Mouse (Mus musculus) Patski (cell line): ENCODE data around the gene Slc22a16. TPM values are rescaled to one million over a fixed set of nuclear protein-coding genes. Genes with fewer than 3 reads are reported as not detected.
A peak's percentile ranks its signal among the peaks of the same experiment; 100 is the strongest.
"Not testable (repeated sequence)": the region's sequence is repeated elsewhere in the genome, so short reads cannot be mapped to it uniquely, and the experiment has no call there.

Experiments
- ATAC-seq: fragments of 100-300 bp; one replicate; pipeline ENCODE4 v1.8.0; 2021
- CTCF ChIA-PET: fragments of 350-600 bp; sonication (Branson Sonifier 250); formaldehyde crosslinking; loops from one replicate; lab custom pipeline; 2022; ENCODE audit warnings: inconsistent platforms; lab: Charles Lee
- POLR2A ChIA-PET: fragments of 350-600 bp; sonication (Branson Sonifier 250); formaldehyde crosslinking; loops from one replicate; lab custom pipeline; 2022; ENCODE audit warnings: antibody characterized with exemption, inconsistent platforms; lab: Charles Lee
- DNase-seq: peaks from one replicate; pipeline ENCODE4 v3.0.0-alpha.2; 2011; ENCODE audit warnings: low read depth, low spot score
- H3K27me3 ChIP-seq: fragments of 371-371 bp; one replicate; pipeline ENCODE4 v1.5.1; 2021
- CTCF ChIP-seq: fragments of 100-300 bp; IDR thresholded peaks from one replicate; pipeline ENCODE4 v1.5.1; 2021
- in situ Hi-C: fragments of 300-500 bp; cut with MboI; formaldehyde crosslinking; loops from 3 replicates; pipeline ENCODE4 v1.11.1; 2018; ENCODE audit warnings: low pct_unique_long_range_greater_than_20kb, mixed read lengths
- polyA plus RNA-seq: library from polyadenylated mRNA; unstranded; gene quantifications from one replicate; pipeline ENCODE4 v1.2.3, GENCODE M21; 2021

Slc22a16 gene
- polyA plus RNA-seq, 1 experiment from 2014 or later: not detected

DNA sequence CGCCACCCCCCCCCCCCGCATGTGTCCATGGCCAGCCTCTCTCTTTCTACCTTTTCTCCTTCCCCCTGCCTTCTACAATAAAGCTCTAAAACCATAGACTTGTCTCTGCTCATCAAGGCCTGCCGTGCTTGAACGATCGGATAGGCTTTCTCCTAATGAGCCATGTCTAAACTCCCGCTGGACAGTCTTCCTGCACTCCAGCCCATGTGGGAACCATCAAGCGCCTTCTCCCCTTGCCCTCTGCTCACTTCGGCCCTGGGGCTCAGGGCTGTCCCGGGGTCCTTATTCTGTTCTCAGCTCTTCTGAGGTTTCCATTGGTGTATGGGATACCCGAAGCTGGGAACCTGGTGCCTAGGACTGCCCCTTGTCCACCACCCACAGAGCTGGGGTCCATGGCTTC is 41.5 kb upstream of the Slc22a16 start:
- DNase-seq: no peak
- ChIA-PET POLR2A (interaction anchor here (0.6 kb wide), 1 partner anchor 466 kb away, joined by 5 read pairs; no protein-coding TSS in a partner anchor), CTCF (interaction anchor here (1.0 to 1.3 kb wide), 2 partner anchors 54 to 252 kb away, joined by 3 read pairs; no protein-coding TSS in a partner anchor)
- no peak for TF ChIP-seq CTCF
- H3K27me3 ChIP-seq: no peaks in the 10 kb centered on the region
- ATAC-seq: no peak
- in situ Hi-C loops: loop anchor here (5.0 to 10.0 kb wide), 2 partner anchors 271 to 474 kb away; partner anchors contain the start of gene Gtf3c6

DNA sequence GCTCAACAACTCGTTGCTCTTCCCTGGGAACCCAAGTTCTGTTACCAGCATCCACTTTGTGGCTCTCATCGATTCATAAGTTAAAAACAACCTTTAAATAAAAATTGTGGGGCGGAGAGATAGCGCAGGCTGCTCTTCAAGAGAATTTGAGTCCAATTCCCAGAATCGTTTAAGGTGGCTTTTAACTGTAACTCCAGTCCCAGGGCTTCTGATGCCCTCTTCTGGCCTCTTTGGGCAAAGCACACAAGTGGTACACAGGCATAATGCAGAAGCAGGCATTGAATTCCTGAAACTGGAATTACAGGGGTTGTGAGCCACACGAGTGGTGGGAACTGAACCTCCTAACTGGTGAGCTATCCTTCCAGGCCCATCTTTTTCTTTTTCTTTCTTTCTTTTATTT is 40.5 kb upstream of the Slc22a16 start:
- DNase-seq (no peak), ATAC-seq (no peak)
- peak; percentile 76 for TF ChIP-seq CTCF
- ChIA-PET POLR2A (no interaction called here), CTCF (interaction anchor here (1.3 kb wide), 1 partner anchor 54 kb away, joined by 3 read pairs; no protein-coding TSS in a partner anchor)
- in situ Hi-C loops: loop anchor here (5.0 to 10.0 kb wide), 2 partner anchors 272 to 475 kb away; partner anchors contain the start of gene Gtf3c6
- no peaks in the 10 kb centered on the region for H3K27me3 ChIP-seq

DNA sequence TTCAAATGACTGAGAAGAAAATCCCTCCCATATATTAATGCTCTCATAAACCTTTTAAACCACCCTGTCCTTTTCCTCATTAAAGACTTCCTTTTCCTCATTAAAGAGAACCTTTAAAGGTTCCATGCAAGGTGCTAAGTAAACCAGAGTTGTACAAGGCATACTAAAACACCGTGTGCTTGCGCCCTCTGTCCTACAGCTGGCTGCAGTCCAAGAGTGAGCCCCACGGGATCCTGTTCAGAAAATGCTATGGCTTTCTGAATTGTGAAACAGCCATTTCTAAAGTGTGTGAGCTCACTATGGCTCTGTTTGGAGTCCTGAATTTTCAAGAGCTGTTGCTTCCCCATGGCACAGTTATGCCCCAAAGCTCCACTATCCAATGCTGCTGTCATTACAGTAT is 39.5 kb upstream of the Slc22a16 start:
- ATAC-seq (no peak), DNase-seq (no peak)
- TF ChIP-seq CTCF: no peak
- CTCF ChIA-PET: interaction anchor here (1.5 kb wide), 1 partner anchor 52 kb away, joined by 3 read pairs; no protein-coding TSS in a partner anchor
- POLR2A ChIA-PET: no interaction called here
- H3K27me3 ChIP-seq: no peaks in the 10 kb centered on the region
- in situ Hi-C loops: no loop called here

DNA sequence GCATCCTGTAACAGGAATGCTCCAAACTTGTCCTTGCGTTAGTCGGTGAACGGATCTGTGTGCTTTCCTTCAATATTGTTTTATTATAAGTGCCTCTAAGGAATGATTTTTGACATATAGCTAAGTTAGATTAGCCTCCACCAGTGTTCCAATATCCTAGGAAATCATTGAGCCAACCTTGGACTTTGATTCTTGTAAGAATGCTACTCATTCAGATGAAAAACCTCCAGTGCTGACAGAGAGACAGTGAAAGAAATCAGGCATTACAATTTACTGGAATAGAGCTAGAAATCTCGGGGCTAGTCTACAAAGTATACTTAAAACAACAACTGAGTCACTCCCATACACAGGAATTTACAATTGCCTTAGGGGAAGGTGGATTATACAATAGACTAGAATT is 37.5 kb upstream of the Slc22a16 start:
- DNase-seq, in situ Hi-C loops, POLR2A ChIA-PET, H3K27me3 ChIP-seq, ATAC-seq: not testable (repeated sequence)
- CTCF ChIA-PET: interaction anchor here (1.2 kb wide), 1 partner anchor 187 kb away, joined by 3 read pairs; no protein-coding TSS in a partner anchor

DNA sequence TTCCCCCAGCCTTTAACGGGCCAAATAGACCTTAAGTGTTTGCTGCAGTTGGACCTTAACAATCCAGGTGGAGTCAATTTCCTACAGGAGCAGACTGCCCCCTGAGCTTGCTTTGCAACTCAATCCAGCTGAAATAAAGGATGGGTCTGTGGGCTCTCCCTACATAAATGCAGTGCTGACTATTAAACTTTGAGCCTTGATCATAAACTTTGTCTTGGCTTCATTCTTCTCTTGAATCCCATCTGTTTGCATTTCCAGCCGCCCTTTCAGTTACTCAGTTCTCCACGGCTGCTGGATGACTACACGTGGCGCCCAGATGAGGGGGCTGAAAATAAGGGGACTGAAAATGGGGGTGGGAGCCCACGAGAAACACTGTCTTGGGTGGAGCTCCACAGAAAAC is 28.8 kb upstream of the Slc22a16 start:
- ChIA-PET CTCF (interaction anchor here (1.2 kb wide), 1 partner anchor 283 kb away, joined by 3 read pairs; no protein-coding TSS in a partner anchor), POLR2A (no interaction called here)
- DNase-seq (no peak), ATAC-seq (no peak)
- TF ChIP-seq CTCF: no peak
- in situ Hi-C loops: no loop called here
- H3K27me3 ChIP-seq: no peaks in the 10 kb centered on the region

DNA sequence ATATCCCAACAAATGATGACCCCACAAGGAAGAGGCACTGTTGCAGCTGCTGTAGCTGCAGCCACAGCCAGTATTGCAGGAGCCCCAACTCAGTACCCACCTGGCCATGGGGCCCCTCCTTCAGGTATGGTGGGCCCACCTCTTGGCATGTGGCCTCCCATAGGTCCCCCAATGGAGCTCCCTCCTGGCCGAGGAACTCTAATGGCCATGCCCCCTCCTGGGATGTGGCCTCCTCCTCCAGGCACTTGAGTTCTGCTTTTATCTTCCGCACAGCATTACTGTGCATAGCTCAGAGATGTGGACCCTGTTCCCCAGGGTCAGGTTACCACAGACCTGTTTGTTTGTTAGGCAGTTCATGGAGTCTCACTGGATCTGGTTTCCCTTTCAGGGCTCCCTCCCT is 20.8 kb upstream of the Slc22a16 start:
- no peaks in the 10 kb centered on the region for H3K27me3 ChIP-seq
- in situ Hi-C loops: no loop called here
- POLR2A ChIA-PET: interaction anchor here (0.7 kb wide), 1 partner anchor 74 kb away, joined by 3 read pairs; no protein-coding TSS in a partner anchor
- CTCF ChIA-PET: no interaction called here
- ATAC-seq (no peak), DNase-seq (no peak)
- no peak for TF ChIP-seq CTCF

DNA sequence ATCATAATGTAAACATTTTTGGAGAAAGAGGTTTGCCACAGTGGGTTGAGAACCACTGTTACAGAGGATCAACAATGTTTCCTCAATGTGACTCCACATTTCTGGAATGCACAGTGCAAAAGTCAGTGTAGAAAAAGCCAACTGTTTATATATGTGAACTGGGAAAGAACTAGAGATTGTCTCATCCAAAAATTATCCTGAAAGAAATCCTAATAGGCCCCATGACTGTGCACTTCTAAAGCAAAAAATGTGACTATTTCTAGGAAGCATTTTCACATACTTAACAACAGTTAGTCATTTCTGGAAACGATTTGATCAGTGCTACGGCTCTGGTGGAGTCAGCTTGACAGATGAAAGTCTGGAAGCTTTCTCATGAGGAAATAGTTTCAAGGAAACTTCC is 18.3 kb upstream of the Slc22a16 start:
- ATAC-seq: peak; percentile 82
- CTCF ChIA-PET: no interaction called here
- DNase-seq: peak; percentile 63
- TF ChIP-seq CTCF: no peak
- POLR2A ChIA-PET: no interaction called here
- H3K27me3 ChIP-seq: no peaks in the 10 kb centered on the region
- in situ Hi-C loops: no loop called here

DNA sequence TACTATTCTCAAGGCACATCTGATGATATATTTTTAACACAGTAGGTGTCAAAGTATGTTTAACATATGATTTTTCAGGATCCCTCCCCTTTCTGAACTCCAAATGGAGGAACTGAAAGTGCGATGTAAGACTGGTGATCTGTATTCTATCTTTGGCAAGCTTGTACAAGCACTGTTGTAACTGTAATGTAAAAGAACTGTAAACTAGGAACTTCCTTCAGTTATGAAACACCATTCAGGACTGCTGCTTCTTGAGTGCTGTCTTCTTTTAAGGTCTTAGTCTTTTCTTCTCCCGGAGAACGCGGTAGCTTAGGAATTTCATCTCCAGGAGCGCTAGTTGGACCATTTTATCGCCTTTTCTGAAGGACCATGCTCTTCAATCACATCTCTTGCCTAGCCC is 4.4 kb upstream of the Slc22a16 start:
- H3K27me3 ChIP-seq, in situ Hi-C loops, CTCF ChIA-PET, POLR2A ChIA-PET, DNase-seq, ATAC-seq: not testable (repeated sequence)

DNA sequence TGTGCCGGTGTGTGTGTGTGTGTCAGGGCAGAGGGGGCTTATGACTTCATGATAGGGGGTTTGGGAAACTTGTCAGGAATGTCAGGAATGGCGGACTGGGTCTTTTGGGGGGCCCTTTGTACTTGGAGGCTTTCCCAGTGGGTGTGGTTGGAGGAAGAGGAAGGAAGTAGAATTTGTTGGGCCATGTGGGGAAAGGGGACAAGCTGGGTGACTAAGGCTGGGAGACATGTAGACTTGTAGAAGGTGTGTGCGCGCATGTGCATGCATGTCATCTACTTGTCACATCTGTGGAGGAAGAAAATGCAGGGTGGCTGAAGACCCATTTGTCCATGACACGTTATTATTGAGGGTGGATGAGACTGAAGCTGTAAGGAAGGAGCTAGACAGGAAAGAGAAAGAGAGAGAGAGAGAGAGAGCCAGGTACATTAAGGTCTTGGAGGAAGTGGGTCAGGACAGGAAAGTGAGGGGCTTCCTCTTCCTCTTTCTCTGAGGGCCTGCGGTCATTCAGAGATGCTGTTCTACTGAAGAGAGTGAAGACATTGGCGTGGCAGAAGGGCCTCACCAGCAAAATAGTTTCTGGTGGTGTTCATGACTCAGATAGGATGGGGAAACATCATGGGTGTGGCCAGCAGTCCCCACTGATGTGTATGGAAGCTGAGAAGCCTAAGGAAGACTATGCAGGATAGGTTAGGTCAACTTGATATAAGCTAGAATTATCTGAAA is 5.9 kb downstream of the Slc22a16 start:
- ATAC-seq: no peak
- no peak for TF ChIP-seq CTCF
- CTCF ChIA-PET: interaction anchor here (0.7 kb wide), 1 partner anchor 39 kb away, joined by 3 read pairs; no protein-coding TSS in a partner anchor

DNA sequence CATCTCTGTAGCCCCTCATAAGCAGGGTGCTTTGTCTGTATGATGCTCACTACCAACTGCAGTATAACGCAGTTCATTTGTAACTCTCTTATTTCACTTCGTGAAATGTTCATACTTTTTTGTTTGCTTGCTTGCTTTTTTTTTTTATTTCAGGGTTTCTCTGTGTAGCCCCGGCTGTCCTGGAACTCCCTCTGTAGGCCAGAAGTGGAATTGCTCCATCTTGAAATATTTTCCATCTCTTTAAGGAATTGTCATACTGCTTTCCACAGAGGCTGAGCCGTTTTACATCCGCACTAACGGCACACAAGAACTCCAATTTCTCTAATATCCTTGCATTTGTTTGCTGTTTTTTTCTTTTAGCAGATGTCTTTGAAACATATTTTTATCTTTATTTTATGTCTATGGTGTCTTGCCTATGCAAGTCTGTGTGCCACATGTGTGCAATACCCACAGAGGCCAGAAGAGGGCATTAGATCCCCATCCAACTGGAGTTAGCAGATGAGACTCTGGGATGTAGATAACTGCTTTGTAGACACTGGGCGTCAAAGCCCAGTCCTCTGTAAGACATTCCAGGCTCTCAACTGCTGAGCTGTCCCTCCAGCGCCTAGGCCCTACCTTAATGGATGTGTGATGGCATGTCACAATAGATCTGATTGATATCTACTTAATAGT is 13.6 kb downstream of the Slc22a16 start:
- ChIA-PET POLR2A (no interaction called here), CTCF (interaction anchor here (0.6 to 1.3 kb wide), 5 partner anchors 12 to 320 kb away, joined by 3 to 5 read pairs (median 4); no protein-coding TSS in a partner anchor)
- ATAC-seq (no peak), DNase-seq (peak; percentile 27)
- no peaks in the 10 kb centered on the region for H3K27me3 ChIP-seq
- in situ Hi-C loops: no loop called here
- TF ChIP-seq CTCF: peak; percentile 79

More for the DNA sequence above, 5.9 kb downstream of the Slc22a16 start:
- POLR2A ChIA-PET: no interaction called here
- H3K27me3 ChIP-seq: no peaks in the 10 kb centered on the region
- in situ Hi-C loops: no loop called here
- no peak for DNase-seq
